Mouse (Mus musculus): ENCODE results near the gene Kcmf1.

GRCm38 (mm10) chr6:72873338-72873737, 26.4 kb downstream of the Kcmf1 start:
- TF ChIP-seq POLR2A (IDR thresholded peaks at IDR 0.05; ENCODE audit: low read depth, low read length), result no peak
- TF ChIP-seq CTCF (IDR thresholded peaks at IDR 0.05; ENCODE audit: borderline replicate concordance, insufficient read depth, low read length), result no peak

Data from embryonic fibroblast, embryonic 13.5 days (primary cell).